Mouse (Mus musculus) heart, postnatal 0 days (tissue): ENCODE results near the gene Nxnl1. TPM values are rescaled to one million over a fixed set of nuclear protein-coding genes. Genes with fewer than 3 reads are reported as not detected.

Source experiments
- ATAC-seq: fragments of 200-750 bp; cut with Nextera tagmentation; 2 replicates; pipeline ENCODE4 v1.8.0; 2017; ENCODE audit warnings: low read depth, moderate number of reproducible peaks, moderate library complexity; ENCODE audit not compliant: insufficient read depth
- DNase-seq: peaks from one replicate; pipeline ENCODE4 v3.0.0-alpha.2; 2016; ENCODE audit warnings: low spot score
- H3K27ac ChIP-seq: fragments of 300-500 bp; sonication (generic); 2 replicates; pipeline ENCODE4 v1.5.1; 2014; ENCODE audit warnings: low read depth, mild to moderate bottlenecking
- H3K27me3 ChIP-seq: fragments of 300-500 bp; sonication (generic); 2 replicates; pipeline ENCODE4 v1.6.1; 2014; ENCODE audit warnings: low read length, mixed read lengths; ENCODE audit not compliant: control insufficient read depth, insufficient read depth
- H3K36me3 ChIP-seq: fragments of 300-500 bp; sonication (generic); replicated peaks from 2 replicates; pipeline ENCODE4 v1.6.1; 2014; ENCODE audit warnings: low read length, mixed read lengths; ENCODE audit not compliant: control insufficient read depth, insufficient read depth
- H3K4me1 ChIP-seq: fragments of 300-500 bp; sonication (generic); 2 replicates; pipeline ENCODE4 v1.6.1; 2014; ENCODE audit warnings: antibody characterized with exemption; ENCODE audit not compliant: control insufficient read depth, insufficient read depth
- H3K4me2 ChIP-seq: fragments of 300-500 bp; sonication (generic); 2 replicates; pipeline ENCODE4 v1.6.1; 2014; ENCODE audit warnings: low read depth, mild to moderate bottlenecking, low read length, moderate library complexity
- H3K4me3 ChIP-seq: fragments of 300-500 bp; sonication (generic); 2 replicates; pipeline ENCODE4 v1.5.1; 2014; ENCODE audit warnings: low read depth, low read length
- H3K9ac ChIP-seq: fragments of 300-500 bp; sonication (generic); replicated peaks from 2 replicates; pipeline ENCODE4 v1.6.1; 2014; ENCODE audit warnings: low read depth, low read length, mixed read lengths
- H3K9me3 ChIP-seq: fragments of 300-500 bp; sonication (generic); replicated peaks from 2 replicates; pipeline ENCODE4 v1.6.1; 2016; ENCODE audit warnings: low read length; ENCODE audit not compliant: control insufficient read depth
- CTCF ChIP-seq: IDR thresholded peaks from 2 replicates; pipeline ENCODE4 v1.5.1; 2016; ENCODE audit warnings: antibody characterized with exemption, control low read depth, low read depth
- EP300 ChIP-seq: IDR thresholded peaks from 2 replicates; pipeline ENCODE4 v1.6.1; 2016; ENCODE audit warnings: antibody characterized with exemption, low read depth
- WGBS: fragments of 180-500 bp; shearing (Covaris S2); extraction: QIAGEN DNeasy Blood & Tissue Kit; methylation state at CpG from one replicate; pipeline ENCODE4 v1.1.7; 2014; 5-methylcytosine and 5-hydroxymethylcytosine counted together
- polyA plus RNA-seq: library from polyadenylated mRNA; unstranded; fragments of >200 nt; fragmentation: Nextera tagmentation; extraction: Ambion mirVana; gene quantifications from 2 replicates; pipeline ENCODE4 v1.2.1, GENCODE M21; 2015
- total RNA-seq: library from RNA; depleted of rRNA; stranded (reverse); fragments of >200 nt; gene quantifications from 2 replicates; pipeline ENCODE4 v1.2.3, GENCODE M21; 2014; ENCODE audit warnings: low replicate concordance

The Nxnl1 gene
- total and polyA plus RNA-seq, 2 experiments from 2014 or later: 0.12 TPM; not detected in 1

GRCm38 (mm10) chr8:71572847-71573633 lies 6.6 kb upstream of the Nxnl1 start:
- Histone ChIP-seq H3K4me2 (no peak overlapping the region), H3K27ac (peak overlapping the region; percentile 33; the same call in 1 of the 2 replicates), H3K9me3 (no peaks in the 10 kb centered on the region), H3K36me3 (no peaks in the 10 kb centered on the region), H3K4me1 (peaks cover 24% of the 10 kb centered on the region), H3K9ac (peak overlapping the region; percentile 38; the same call in 1 of the 2 replicates), H3K4me3 (no peak overlapping the region), H3K27me3 (no peaks in the 10 kb centered on the region)
- WGBS: 56% methylated on average over 9 of the region's 9 CpGs
- TF ChIP-seq CTCF (no peak), EP300 (no peak)
- DNase-seq (no peak), ATAC-seq (no peak)

GRCm38 (mm10) chr8:71572077-71572476 lies 5.7 kb upstream of the Nxnl1 start:
- H3K9me3 ChIP-seq: no peaks in the 10 kb centered on the region
- no peak overlapping the region for H3K4me3 ChIP-seq
- no peaks in the 10 kb centered on the region for H3K36me3 ChIP-seq
- no peak overlapping the region for H3K27ac ChIP-seq
- 82% methylated on average over 2 of the region's 2 CpGs for WGBS
- peaks cover 29% of the 10 kb centered on the region for H3K4me1 ChIP-seq
- no peak overlapping the region for H3K4me2 ChIP-seq
- ATAC-seq: no peak
- DNase-seq: no peak
- H3K27me3 ChIP-seq: no peaks in the 10 kb centered on the region
- H3K9ac ChIP-seq: no peak overlapping the region
- TF ChIP-seq EP300 (no peak), CTCF (no peak)

DNA sequence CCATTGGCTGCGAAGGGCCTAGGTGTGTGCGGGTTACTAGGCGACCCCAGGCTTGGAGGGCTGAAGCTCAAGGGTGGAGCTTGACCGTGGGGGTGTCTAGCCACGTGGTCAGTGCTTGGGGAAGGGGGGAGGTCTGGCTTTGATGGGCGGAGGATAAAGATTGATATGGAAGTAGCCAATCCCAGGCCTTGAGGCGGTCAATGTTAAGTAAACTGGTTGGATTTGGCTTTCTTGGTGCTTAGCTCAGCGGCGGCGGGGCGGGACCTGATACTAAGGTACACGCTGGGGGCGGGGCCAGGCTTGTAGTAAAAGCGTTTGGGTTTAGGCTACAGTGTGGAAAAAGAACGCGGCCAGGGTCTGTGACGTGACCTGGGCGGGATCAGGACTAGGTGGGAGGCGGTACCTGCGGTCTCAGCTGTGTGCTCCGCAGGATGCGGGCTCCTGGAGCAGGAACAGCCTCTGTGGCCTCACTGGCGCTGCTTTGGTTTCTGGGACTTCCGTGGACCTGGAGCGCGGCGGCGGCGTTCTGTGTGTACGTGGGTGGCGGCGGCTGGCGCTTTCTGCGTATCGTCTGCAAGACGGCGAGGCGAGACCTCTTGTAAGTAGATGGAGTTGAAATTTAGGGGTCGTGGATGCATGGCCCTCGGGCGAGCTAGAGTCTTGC lies 4.0 kb upstream of the Nxnl1 start:
- H3K36me3 ChIP-seq: no peaks in the 10 kb centered on the region
- peaks cover 29% of the 10 kb centered on the region for H3K4me1 ChIP-seq
- no peak overlapping the region for H3K27ac ChIP-seq
- H3K9ac ChIP-seq: 0 out of 2 replicates have a peak overlapping the region, but pooled peaks have one; percentile 23
- no peaks in the 10 kb centered on the region for H3K9me3 ChIP-seq
- ATAC-seq: peak; percentile 32
- 3% methylated on average over 41 of the region's 41 CpGs for WGBS
- H3K4me2 ChIP-seq: peak overlapping the region; percentile 66
- peak; percentile 69 for DNase-seq
- H3K4me3 ChIP-seq: peak overlapping the region; percentile 67
- TF ChIP-seq CTCF (no peak), EP300 (no peak)
- no peaks in the 10 kb centered on the region for H3K27me3 ChIP-seq

GRCm38 (mm10) chr8:71569366-71570290 lies 3.2 kb upstream of the Nxnl1 start:
- peak overlapping the region; percentile 67 for H3K4me3 ChIP-seq
- ATAC-seq (peak; percentile 62), DNase-seq (peak; percentile 65)
- 2% methylated on average over 51 of the region's 51 CpGs for whole genome bisulfite sequencing
- H3K36me3 ChIP-seq: no peaks in the 10 kb centered on the region
- no peaks in the 10 kb centered on the region for H3K9me3 ChIP-seq
- no peak for TF ChIP-seq CTCF
- no peak for TF ChIP-seq EP300
- no peaks in the 10 kb centered on the region for H3K27me3 ChIP-seq
- peak overlapping the region; percentile 66 for H3K4me2 ChIP-seq
- H3K9ac ChIP-seq: peak overlapping the region; percentile 50
- H3K4me1 ChIP-seq: peaks cover 29% of the 10 kb centered on the region
- H3K27ac ChIP-seq: peak overlapping the region; percentile 94

- no peaks in the 10 kb centered on the region for H3K36me3 ChIP-seq
- 33% methylated on average over 6 of the region's 6 CpGs for WGBS
- H3K9me3 ChIP-seq: no peaks in the 10 kb centered on the region
- H3K27me3 ChIP-seq: no peaks in the 10 kb centered on the region
- ATAC-seq (no peak), DNase-seq (no peak)
- no peak for TF ChIP-seq CTCF
- peaks cover 29% of the 10 kb centered on the region for H3K4me1 ChIP-seq
- H3K27ac ChIP-seq: peak overlapping the region; percentile 94
- H3K4me2 ChIP-seq: peak overlapping the region; percentile 66
- peak overlapping the region; percentile 50 for H3K9ac ChIP-seq
- H3K4me3 ChIP-seq: peak overlapping the region; percentile 67
Observed at GRCm38 (mm10) chr8:71568941-71569340, 2.5 kb upstream of the Nxnl1 start.
